ENCODE assay signal across 7 mouse cellular contexts in genomic region chr2:163693716-163694314, GRCm38 (mm10). TPM values are rescaled to one million over a fixed set of nuclear protein-coding genes. Genes with fewer than 3 reads are reported as not detected.
A peak's percentile ranks its signal among the peaks of the same experiment; 100 is the strongest.
DNase-seq lines count a peak whose midpoint lies in the region; ATAC-seq and TF ChIP-seq lines count a peak whose summit lies in the region.

No protein-coding gene starts in this region.

- no peak for TF ChIP-seq CTCF in olfactory bulb, adult 2 months (IDR thresholded peaks at IDR 0.05; ENCODE audit: insufficient read depth, low read depth, low read length)

- no peaks in the 10 kb centered on the region for H3K27me3 ChIP-seq in midbrain, embryonic 11.5 days (ENCODE audit: control insufficient read depth, insufficient read depth, low read length)
- H3K27me3 ChIP-seq in midbrain, embryonic 16.5 days (ENCODE audit: control insufficient read depth, insufficient read depth, low read depth, low read length), result no peaks in the 10 kb centered on the region
- no peaks in the 10 kb centered on the region for H3K27me3 ChIP-seq in heart, embryonic 10.5 days (ENCODE audit: insufficient read depth, poor library complexity, severe bottlenecking)

- H3K36me3 ChIP-seq in midbrain, embryonic 11.5 days (ENCODE audit: control insufficient read depth, insufficient read depth, low read length), result no peaks in the 10 kb centered on the region
- H3K36me3 ChIP-seq in midbrain, embryonic 16.5 days (ENCODE audit: control insufficient read depth, insufficient read depth, low read length), result no peaks in the 10 kb centered on the region
- H3K36me3 ChIP-seq in heart, embryonic 10.5 days, result no peaks in the 10 kb centered on the region

- TF ChIP-seq POLR2A in olfactory bulb, adult 2 months (IDR thresholded peaks at IDR 0.05; ENCODE audit: insufficient read depth, low read depth, low read length), result no peak

- H3K4me2 ChIP-seq in midbrain, embryonic 11.5 days, result no peak overlapping the region
- H3K4me2 ChIP-seq in midbrain, embryonic 16.5 days (ENCODE audit: low read length), result no peak overlapping the region

- ATAC-seq in midbrain, embryonic 11.5 days (ENCODE audit: low FRiP score), result no peak
- no peak for ATAC-seq in midbrain, embryonic 16.5 days

- no peak overlapping the region for H3K4me3 ChIP-seq in midbrain, embryonic 11.5 days (ENCODE audit: low read depth, low read length)
- H3K4me3 ChIP-seq in midbrain, embryonic 16.5 days (ENCODE audit: low read depth, low read length), result no peak overlapping the region
- H3K4me3 ChIP-seq in heart, embryonic 10.5 days, result no peak overlapping the region
- no peak overlapping the region for H3K4me3 ChIP-seq in olfactory bulb, adult 2 months (ENCODE audit: insufficient read depth, low read depth, low read length)

- 76% methylated on average over 9 of the region's 9 CpGs for WGBS in midbrain, embryonic 11.5 days
- 77% methylated on average over 9 of the region's 9 CpGs for WGBS in midbrain, embryonic 16.5 days
- WGBS in heart, embryonic 10.5 days, result 45% methylated on average over 9 of the region's 9 CpGs
- 46% methylated on average over 9 of the region's 9 CpGs for WGBS in olfactory bulb, adult 2 months

- peak; percentile 82 for DNase-seq in midbrain, embryonic 11.5 days (ENCODE audit: low spot score, missing footprints)
- DNase-seq in heart, embryonic 10.5 days (ENCODE audit: low spot score), result no peak
- peak; percentile 47 to 63 for DNase-seq in kidney, postnatal 25 days
- DNase-seq in right cerebral cortex, postnatal 36 days (ENCODE audit: low spot score in 2 of 2), result no peak
- DNase-seq in spleen, adult 12 weeks (ENCODE audit: low spot score), result no peak

- H3K9ac ChIP-seq in midbrain, embryonic 11.5 days (ENCODE audit: low read length), result no peak overlapping the region
- H3K9ac ChIP-seq in midbrain, embryonic 16.5 days (ENCODE audit: low read depth, low read length), result no peak overlapping the region

- H3K27ac ChIP-seq in midbrain, embryonic 11.5 days (ENCODE audit: low read depth, low read length), result no peak overlapping the region
- H3K27ac ChIP-seq in midbrain, embryonic 16.5 days (ENCODE audit: low read length), result no peak overlapping the region; the same call in 1 of the 2 replicates
- H3K27ac ChIP-seq in heart, embryonic 10.5 days, result peak overlapping the region; percentile 86
- peak overlapping the region; percentile 47 for H3K27ac ChIP-seq in olfactory bulb, adult 2 months (ENCODE audit: insufficient read depth, low read depth, low read length)

- no peaks in the 10 kb centered on the region for H3K9me3 ChIP-seq in midbrain, embryonic 11.5 days (ENCODE audit: control insufficient read depth, low read length)
- H3K9me3 ChIP-seq in midbrain, embryonic 16.5 days (replicated peaks; ENCODE audit: control insufficient read depth, low read length, poor library complexity, severe bottlenecking), result no peaks in the 10 kb centered on the region
- H3K9me3 ChIP-seq in heart, embryonic 10.5 days, result no peaks in the 10 kb centered on the region

- peaks cover 24% of the 10 kb centered on the region for H3K4me1 ChIP-seq in midbrain, embryonic 11.5 days (ENCODE audit: control insufficient read depth, insufficient read depth, low read length)
- peaks cover 8% of the 10 kb centered on the region for H3K4me1 ChIP-seq in midbrain, embryonic 16.5 days (ENCODE audit: control insufficient read depth, insufficient read depth, low read length)
- peaks cover 89% of the 10 kb centered on the region for H3K4me1 ChIP-seq in heart, embryonic 10.5 days
- H3K4me1 ChIP-seq in olfactory bulb, adult 2 months (ENCODE audit: control insufficient read depth, insufficient read depth, low read length), result peaks cover 36% of the 10 kb centered on the region

RNA-seq across cellular contexts. Expression of gene Pkig, which starts 35.6 kb away (rescaled TPM):
- polyA plus RNA-seq in midbrain, embryonic 11.5 days (2014; fragmentation: Nextera tagmentation; extraction: Ambion mirVana), result 153 and 162 TPM in 2 replicates
- 134 TPM in 2 replicates for polyA plus RNA-seq in midbrain, embryonic 16.5 days (2015; fragmentation: Nextera tagmentation; extraction: Ambion mirVana)
- 226 and 259 TPM in 2 replicates for polyA plus RNA-seq in heart, embryonic 10.5 days (2016; fragmentation: Nextera tagmentation; extraction: Ambion mirVana)
- polyA plus RNA-seq in olfactory bulb, adult 2 months (2012; ENCODE audit: insufficient read depth, insufficient read length, low replicate concordance, missing spikeins), result not detected in 2 replicates

RNA-seq across cellular contexts. Expression of gene Serinc3, which starts 48.9 kb away (rescaled TPM):
- polyA plus RNA-seq in midbrain, embryonic 11.5 days (2014; fragmentation: Nextera tagmentation; extraction: Ambion mirVana), result 35.0 and 38.8 TPM in 2 replicates
- 35.6 and 36.4 TPM in 2 replicates for polyA plus RNA-seq in midbrain, embryonic 16.5 days (2015; fragmentation: Nextera tagmentation; extraction: Ambion mirVana)
- 51.1 and 55.2 TPM in 2 replicates for polyA plus RNA-seq in heart, embryonic 10.5 days (2016; fragmentation: Nextera tagmentation; extraction: Ambion mirVana)
- 82.6 TPM in 1 of 2 replicates, not detected in the other for polyA plus RNA-seq in olfactory bulb, adult 2 months (2012; ENCODE audit: insufficient read depth, insufficient read length, low replicate concordance, missing spikeins)

RNA-seq across cellular contexts. Expression of gene Ada, which starts 56.2 kb away (rescaled TPM):
- polyA plus RNA-seq in midbrain, embryonic 11.5 days (2014; fragmentation: Nextera tagmentation; extraction: Ambion mirVana), result 5.6 and 6.1 TPM in 2 replicates
- 4.0 and 4.4 TPM in 2 replicates for polyA plus RNA-seq in midbrain, embryonic 16.5 days (2015; fragmentation: Nextera tagmentation; extraction: Ambion mirVana)
- 5.1 and 8.2 TPM in 2 replicates for polyA plus RNA-seq in heart, embryonic 10.5 days (2016; fragmentation: Nextera tagmentation; extraction: Ambion mirVana)
- polyA plus RNA-seq in olfactory bulb, adult 2 months (2012; ENCODE audit: insufficient read depth, insufficient read length, low replicate concordance, missing spikeins), result not detected in 2 replicates

Comparison
In these comparisons a context has a peak if more than half of its experiments do, and no peak if none do; other contexts are left out.
1. DNase-seq: peak in midbrain, embryonic 11.5 days (single experiment) and kidney, postnatal 25 days (2 of 2); none in heart, embryonic 10.5 days (single experiment), right cerebral cortex, postnatal 36 days (0 of 2) and spleen, adult 12 weeks (single experiment).
2. H3K27ac ChIP-seq: peak in heart, embryonic 10.5 days (single experiment) and olfactory bulb, adult 2 months (single experiment); none in midbrain, embryonic 11.5 days (single experiment) and midbrain, embryonic 16.5 days (single experiment).
3. RNA of gene Pkig, which starts 35.6 kb away (polyA plus RNA-seq): 226 to 259 TPM in heart, embryonic 10.5 days, 153 to 162 TPM in midbrain, embryonic 11.5 days and 134 TPM in midbrain, embryonic 16.5 days; not detected in olfactory bulb, adult 2 months; every median in the first group is over 100 times any median in the second.